Mouse (Mus musculus): ENCODE data around the gene Nell1. TPM values are rescaled to one million over a fixed set of nuclear protein-coding genes. Genes with fewer than 3 reads are reported as not detected.

Nell1 gene
- polyA plus RNA-seq, 1 experiment from 2014 or later, result 0.69 TPM

- H3K27ac ChIP-seq (ENCODE audit: low read depth, low read length), result no peak overlapping the region
- no peak overlapping the region for H3K4me3 ChIP-seq (ENCODE audit: low read depth, low read length)
- H3K9me3 ChIP-seq (replicated peaks; ENCODE audit: control insufficient read depth, low read length), result no peaks in the 10 kb centered on the region
- 65% methylated on average over 4 of the region's 4 CpGs for WGBS (ENCODE audit: insufficient replicate concordance)
- H3K9ac ChIP-seq (ENCODE audit: low read depth, low read length), result no peak overlapping the region
- ATAC-seq (replicated peaks; ENCODE audit: insufficient number of reproducible peaks, low FRiP score, low TSS enrichment), result no peak
- no peaks in the 10 kb centered on the region for H3K36me3 ChIP-seq (ENCODE audit: control insufficient read depth, insufficient read depth, low read length)
- no peaks in the 10 kb centered on the region for H3K27me3 ChIP-seq (ENCODE audit: control insufficient read depth, insufficient read depth, low read length)
- no peak overlapping the region for H3K4me2 ChIP-seq
- H3K4me1 ChIP-seq (ENCODE audit: control insufficient read depth, insufficient read depth, low read length), result no peaks in the 10 kb centered on the region
Observed at GRCm38 (mm10) chr7:50551426-50551825, 576.8 kb downstream of the Nell1 start.

DNA sequence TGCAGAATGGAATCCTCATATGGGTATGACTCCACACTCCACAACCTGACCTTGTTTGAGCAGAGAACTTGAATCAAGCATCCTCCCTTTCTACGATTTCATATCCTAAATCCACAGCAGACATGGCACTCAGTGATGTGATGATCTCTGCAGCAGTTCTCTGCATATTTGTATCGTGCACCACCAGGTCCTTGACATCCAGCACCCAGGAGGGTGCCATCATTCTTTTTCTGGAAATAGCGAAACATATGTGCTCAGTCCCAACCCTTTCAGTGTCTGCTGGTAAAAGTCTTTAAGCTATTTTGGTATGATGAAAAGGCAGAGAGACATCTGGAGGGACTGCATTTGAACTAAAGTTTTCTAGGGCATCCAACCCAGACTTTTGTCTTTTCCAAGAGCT lies 588.0 kb downstream of the Nell1 start:
- 74% methylated on average over 3 of the region's 3 CpGs for WGBS (ENCODE audit: insufficient replicate concordance)
- H3K36me3 ChIP-seq (ENCODE audit: control insufficient read depth, insufficient read depth, low read length), result no peaks in the 10 kb centered on the region

GRCm38 (mm10) chr7:50573841-50574240 lies 599.2 kb downstream of the Nell1 start:
- H3K9me3 ChIP-seq (replicated peaks; ENCODE audit: control insufficient read depth, low read length), result no peaks in the 10 kb centered on the region

More for the DNA sequence above, 588.0 kb downstream of the Nell1 start:
- Histone ChIP-seq H3K9me3 (replicated peaks; ENCODE audit: control insufficient read depth, low read length) (no peaks in the 10 kb centered on the region), H3K9ac (ENCODE audit: low read depth, low read length) (no peak overlapping the region), H3K27ac (ENCODE audit: low read depth, low read length) (no peak overlapping the region), H3K4me2 (no peak overlapping the region), H3K4me1 (ENCODE audit: control insufficient read depth, insufficient read depth, low read length) (no peaks in the 10 kb centered on the region), H3K27me3 (ENCODE audit: control insufficient read depth, insufficient read depth, low read length) (no peaks in the 10 kb centered on the region), H3K4me3 (ENCODE audit: low read depth, low read length) (no peak overlapping the region)
- ATAC-seq (replicated peaks; ENCODE audit: insufficient number of reproducible peaks, low FRiP score, low TSS enrichment), result no peak

GRCm38 (mm10) chr7:50588642-50589424 lies 614.2 kb downstream of the Nell1 start:
- H3K36me3 ChIP-seq (ENCODE audit: control insufficient read depth, insufficient read depth, low read length), result no peaks in the 10 kb centered on the region
- no peak overlapping the region for H3K9ac ChIP-seq (ENCODE audit: low read depth, low read length)
- no peaks in the 10 kb centered on the region for H3K9me3 ChIP-seq (replicated peaks; ENCODE audit: control insufficient read depth, low read length)
- H3K27ac ChIP-seq (ENCODE audit: low read depth, low read length), result no peak overlapping the region
- H3K4me1 ChIP-seq (ENCODE audit: control insufficient read depth, insufficient read depth, low read length), result no peaks in the 10 kb centered on the region; the same call in 1 of the 2 replicates
- peak overlapping the region; percentile 35 for H3K4me2 ChIP-seq
- 41% methylated on average over 8 of the region's 8 CpGs for WGBS (ENCODE audit: insufficient replicate concordance)
- no peak overlapping the region for H3K4me3 ChIP-seq (ENCODE audit: low read depth, low read length)
- ATAC-seq (replicated peaks; ENCODE audit: insufficient number of reproducible peaks, low FRiP score, low TSS enrichment), result no peak
- H3K27me3 ChIP-seq (ENCODE audit: control insufficient read depth, insufficient read depth, low read length), result no peaks in the 10 kb centered on the region

More at GRCm38 (mm10) chr7:50573841-50574240, 599.2 kb downstream of the Nell1 start:
- H3K27ac ChIP-seq (ENCODE audit: low read depth, low read length), result no peak overlapping the region
- H3K36me3 ChIP-seq (ENCODE audit: control insufficient read depth, insufficient read depth, low read length), result no peaks in the 10 kb centered on the region
- ATAC-seq (replicated peaks; ENCODE audit: insufficient number of reproducible peaks, low FRiP score, low TSS enrichment), result no peak
- no peak overlapping the region for H3K4me2 ChIP-seq
- WGBS (ENCODE audit: insufficient replicate concordance), result 56% methylated on average over 7 of the region's 7 CpGs
- H3K4me1 ChIP-seq (ENCODE audit: control insufficient read depth, insufficient read depth, low read length), result no peaks in the 10 kb centered on the region
- H3K4me3 ChIP-seq (ENCODE audit: low read depth, low read length), result no peak overlapping the region
- no peaks in the 10 kb centered on the region for H3K27me3 ChIP-seq (ENCODE audit: control insufficient read depth, insufficient read depth, low read length)
- H3K9ac ChIP-seq (ENCODE audit: low read depth, low read length), result no peak overlapping the region

DNA sequence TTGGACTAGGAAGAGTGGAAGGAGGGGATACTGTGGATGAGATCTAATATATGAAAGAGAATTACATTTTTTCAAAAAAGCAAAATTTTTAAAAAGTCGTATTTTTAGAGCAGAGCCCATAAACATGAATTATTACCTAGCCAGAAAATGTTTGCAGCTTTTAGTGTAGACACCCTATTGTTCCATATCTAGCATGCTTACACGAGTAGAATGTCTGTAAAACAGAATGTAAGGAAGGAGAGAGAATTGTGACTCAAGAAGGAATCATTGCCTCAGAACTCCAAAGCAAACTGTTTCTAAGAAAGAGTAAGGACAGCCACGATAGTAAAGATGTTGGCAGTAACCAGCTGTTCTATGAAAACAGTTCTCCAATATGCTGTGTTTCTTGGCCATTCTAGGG lies 624.2 kb downstream of the Nell1 start, which contains the start of gene 4933405O20Rik:
Gene 4933405O20Rik, plus strand, starts transcription at position 301 of the 400 bp plus-strand sequence.
- H3K4me2 ChIP-seq, result no peak within 1 kb of the TSS
- no peaks in the 10 kb centered on the region for H3K4me1 ChIP-seq (ENCODE audit: control insufficient read depth, insufficient read depth, low read length)
- H3K27ac ChIP-seq (ENCODE audit: low read depth, low read length), result no peak within 1 kb of the TSS
- WGBS (ENCODE audit: insufficient replicate concordance), result 66% methylated on average over 3 of the region's 3 CpGs
- no peaks in the 10 kb centered on the region for H3K27me3 ChIP-seq (ENCODE audit: control insufficient read depth, insufficient read depth, low read length)
- H3K9ac ChIP-seq (ENCODE audit: low read depth, low read length), result no peak within 1 kb of the TSS
- no peak for ATAC-seq (replicated peaks; ENCODE audit: insufficient number of reproducible peaks, low FRiP score, low TSS enrichment)
- H3K9me3 ChIP-seq (replicated peaks; ENCODE audit: control insufficient read depth, low read length), result no peaks in the 10 kb centered on the region
- no peak within 1 kb of the TSS for H3K4me3 ChIP-seq (ENCODE audit: low read depth, low read length)
- no peaks in the 10 kb centered on the region for H3K36me3 ChIP-seq (ENCODE audit: control insufficient read depth, insufficient read depth, low read length)

DNA sequence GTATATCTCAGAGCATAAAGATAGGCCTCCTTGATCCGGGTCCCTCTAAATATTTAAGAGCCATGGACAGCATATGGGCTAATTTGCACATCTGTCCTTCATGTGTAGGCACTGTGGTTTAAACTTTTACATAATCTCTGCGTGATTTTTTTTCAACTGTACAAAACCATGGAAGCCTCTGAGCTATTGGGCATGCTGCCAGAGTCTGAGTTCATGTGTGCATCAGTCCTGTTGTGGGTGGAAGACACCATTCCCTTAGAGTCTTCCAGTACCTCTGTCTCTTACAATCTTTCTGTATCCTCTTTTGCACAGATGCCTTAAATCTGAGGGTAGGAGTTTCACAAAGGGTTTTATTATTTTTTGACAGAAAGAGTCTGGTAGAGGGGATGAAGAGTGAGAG lies 639.4 kb downstream of the Nell1 start:
- Histone ChIP-seq H3K4me2 (no peak overlapping the region), H3K27me3 (ENCODE audit: control insufficient read depth, insufficient read depth, low read length) (no peaks in the 10 kb centered on the region), H3K4me3 (ENCODE audit: low read depth, low read length) (no peak overlapping the region), H3K9ac (ENCODE audit: low read depth, low read length) (no peak overlapping the region), H3K36me3 (ENCODE audit: control insufficient read depth, insufficient read depth, low read length) (no peaks in the 10 kb centered on the region), H3K9me3 (replicated peaks; ENCODE audit: control insufficient read depth, low read length) (no peaks in the 10 kb centered on the region), H3K4me1 (ENCODE audit: control insufficient read depth, insufficient read depth, low read length) (no peaks in the 10 kb centered on the region), H3K27ac (ENCODE audit: low read depth, low read length) (no peak overlapping the region)
- 64% methylated on average over 2 of the region's 2 CpGs for WGBS (ENCODE audit: insufficient replicate concordance)
- ATAC-seq (replicated peaks; ENCODE audit: insufficient number of reproducible peaks, low FRiP score, low TSS enrichment), result no peak

GRCm38 (mm10) chr7:50629186-50629585 lies 654.5 kb downstream of the Nell1 start:
- no peak for ATAC-seq (replicated peaks; ENCODE audit: insufficient number of reproducible peaks, low FRiP score, low TSS enrichment)
- WGBS (ENCODE audit: insufficient replicate concordance), result 57% methylated on average over 3 of the region's 3 CpGs
- no peak overlapping the region for H3K4me2 ChIP-seq

GRCm38 (mm10) chr7:50633147-50633546 lies 658.5 kb downstream of the Nell1 start:
- Histone ChIP-seq H3K9ac (ENCODE audit: low read depth, low read length) (no peak overlapping the region), H3K4me3 (ENCODE audit: low read depth, low read length) (no peak overlapping the region), H3K27ac (ENCODE audit: low read depth, low read length) (no peak overlapping the region), H3K4me2 (no peak overlapping the region), H3K9me3 (replicated peaks; ENCODE audit: control insufficient read depth, low read length) (no peaks in the 10 kb centered on the region), H3K36me3 (ENCODE audit: control insufficient read depth, insufficient read depth, low read length) (no peaks in the 10 kb centered on the region), H3K4me1 (ENCODE audit: control insufficient read depth, insufficient read depth, low read length) (no peaks in the 10 kb centered on the region), H3K27me3 (ENCODE audit: control insufficient read depth, insufficient read depth, low read length) (no peaks in the 10 kb centered on the region)
- WGBS (ENCODE audit: insufficient replicate concordance), result 69% methylated on average over 2 of the region's 2 CpGs
- ATAC-seq (replicated peaks; ENCODE audit: insufficient number of reproducible peaks, low FRiP score, low TSS enrichment), result no peak

More at GRCm38 (mm10) chr7:50629186-50629585, 654.5 kb downstream of the Nell1 start:
- no peaks in the 10 kb centered on the region for H3K9me3 ChIP-seq (replicated peaks; ENCODE audit: control insufficient read depth, low read length)
- no peak overlapping the region for H3K27ac ChIP-seq (ENCODE audit: low read depth, low read length)
- H3K4me1 ChIP-seq (ENCODE audit: control insufficient read depth, insufficient read depth, low read length), result no peaks in the 10 kb centered on the region
- no peak overlapping the region for H3K4me3 ChIP-seq (ENCODE audit: low read depth, low read length)
- no peak overlapping the region for H3K9ac ChIP-seq (ENCODE audit: low read depth, low read length)
- no peaks in the 10 kb centered on the region for H3K36me3 ChIP-seq (ENCODE audit: control insufficient read depth, insufficient read depth, low read length)
- no peaks in the 10 kb centered on the region for H3K27me3 ChIP-seq (ENCODE audit: control insufficient read depth, insufficient read depth, low read length)

DNA sequence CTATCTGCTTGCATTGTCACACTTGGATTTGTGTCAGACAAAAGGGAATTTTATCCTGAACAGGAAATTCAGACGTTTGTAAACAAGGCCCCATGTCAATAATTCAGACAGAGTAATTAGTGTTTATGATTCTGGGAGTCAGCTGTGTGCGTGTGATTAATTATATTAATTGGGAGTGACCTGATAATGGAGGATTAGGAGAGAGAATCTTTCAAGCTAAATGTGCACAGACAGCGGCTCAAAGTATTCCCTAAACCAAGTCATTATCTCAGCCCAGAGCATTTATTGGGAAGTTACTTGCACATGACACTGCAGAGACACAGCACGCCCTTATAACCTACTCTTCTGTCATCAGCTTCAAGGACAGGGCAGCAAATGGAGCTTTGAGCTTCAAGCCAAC lies 697.6 kb downstream of the Nell1 start:
- no peaks in the 10 kb centered on the region for H3K4me1 ChIP-seq (ENCODE audit: control insufficient read depth, insufficient read depth, low read length)
- ATAC-seq (replicated peaks; ENCODE audit: insufficient number of reproducible peaks, low FRiP score, low TSS enrichment), result no peak
- WGBS (ENCODE audit: insufficient replicate concordance), result 64% methylated on average over 4 of the region's 4 CpGs
- H3K4me3 ChIP-seq (ENCODE audit: low read depth, low read length), result no peak overlapping the region
- H3K27ac ChIP-seq (ENCODE audit: low read depth, low read length), result no peak overlapping the region
- H3K4me2 ChIP-seq, result no peak overlapping the region
- H3K9ac ChIP-seq (ENCODE audit: low read depth, low read length), result no peak overlapping the region
- H3K9me3 ChIP-seq (replicated peaks; ENCODE audit: control insufficient read depth, low read length), result no peaks in the 10 kb centered on the region
- no peaks in the 10 kb centered on the region for H3K36me3 ChIP-seq (ENCODE audit: control insufficient read depth, insufficient read depth, low read length)
- H3K27me3 ChIP-seq (ENCODE audit: control insufficient read depth, insufficient read depth, low read length), result no peaks in the 10 kb centered on the region
